Mouse (Mus musculus): ENCODE data around the gene Gm29666.

GRCm38 (mm10) chr15:84958331-84958730, 38.5 kb upstream of the Gm29666 start:
- no peak for TF ChIP-seq CTCF (IDR thresholded peaks at IDR 0.05; ENCODE audit: low read depth)
- TF ChIP-seq EP300 (IDR thresholded peaks at IDR 0.05; ENCODE audit: low read depth), result no peak
